Mouse (Mus musculus) forebrain, embryonic 13.5 days (tissue): ENCODE results near the gene Acmsd. TPM values are rescaled to one million over a fixed set of nuclear protein-coding genes. Genes with fewer than 3 reads are reported as not detected.

Source experiments
- ATAC-seq: fragments of 200-750 bp; cut with Nextera tagmentation; 2 replicates; pipeline ENCODE4 v1.8.0; 2017
- H3K27ac ChIP-seq: fragments of 300-500 bp; sonication (generic); 2 replicates; pipeline ENCODE4 v1.5.1; 2015; ENCODE audit warnings: inconsistent platforms, mild to moderate bottlenecking, moderate library complexity
- H3K27me3 ChIP-seq: fragments of 300-500 bp; sonication (generic); 2 replicates; pipeline ENCODE4 v1.6.1; 2015; ENCODE audit warnings: mild to moderate bottlenecking, inconsistent platforms
- H3K36me3 ChIP-seq: fragments of 300-500 bp; sonication (generic); 2 replicates; pipeline ENCODE4 v1.6.1; 2015; ENCODE audit warnings: mild to moderate bottlenecking, inconsistent platforms; ENCODE audit not compliant: poor library complexity, severe bottlenecking
- H3K4me1 ChIP-seq: fragments of 300-500 bp; sonication (generic); 2 replicates; pipeline ENCODE4 v1.6.1; 2015; ENCODE audit warnings: inconsistent platforms
- H3K4me2 ChIP-seq: fragments of 300-500 bp; sonication (generic); 2 replicates; pipeline ENCODE4 v1.6.1; 2015; ENCODE audit warnings: inconsistent platforms, mild to moderate bottlenecking, moderate library complexity
- H3K4me3 ChIP-seq: fragments of 300-500 bp; sonication (generic); 2 replicates; pipeline ENCODE4 v1.5.1; 2015; ENCODE audit warnings: mild to moderate bottlenecking, inconsistent platforms
- H3K9ac ChIP-seq: fragments of 300-500 bp; sonication (generic); 2 replicates; pipeline ENCODE4 v1.6.1; 2015; ENCODE audit warnings: mild to moderate bottlenecking, inconsistent platforms
- H3K9me3 ChIP-seq: fragments of 300-500 bp; sonication (generic); replicated peaks from 2 replicates; pipeline ENCODE4 v1.6.1; 2016; ENCODE audit warnings: inconsistent platforms
- WGBS: fragments of 180-500 bp; shearing (Covaris S2); methylation state at CpG from one replicate; pipeline ENCODE4 v1.1.7; 2015; 5-methylcytosine and 5-hydroxymethylcytosine counted together
- polyA plus RNA-seq: library from polyadenylated mRNA; unstranded; fragments of >200 nt; fragmentation: Nextera tagmentation; extraction: Ambion mirVana; gene quantifications from 2 replicates; pipeline ENCODE4 v1.2.1, GENCODE M21; 2015

The Acmsd gene
- polyA plus RNA-seq, 1 experiment from 2014 or later, result not detected

GRCm38 (mm10) chr1:127778611-127779010, 49.4 kb downstream of the Acmsd start:
- 90% methylated on average over 3 of the region's 3 CpGs for WGBS
- peaks cover 72% of the 10 kb centered on the region for H3K4me1 ChIP-seq
- H3K4me3 ChIP-seq, result no peak overlapping the region
- no peak overlapping the region for H3K27ac ChIP-seq
- peaks cover 4% of the 10 kb centered on the region; the same call in 1 of the 2 replicates for H3K36me3 ChIP-seq
- no peaks in the 10 kb centered on the region for H3K9me3 ChIP-seq
- no peak overlapping the region for H3K9ac ChIP-seq
- H3K4me2 ChIP-seq, result no peak overlapping the region
- ATAC-seq, result no peak
- no peaks in the 10 kb centered on the region for H3K27me3 ChIP-seq

- peaks cover 73% of the 10 kb centered on the region for H3K4me1 ChIP-seq
- H3K9ac ChIP-seq, result no peak overlapping the region
- peaks cover 4% of the 10 kb centered on the region; the same call in 1 of the 2 replicates for H3K36me3 ChIP-seq
- no peak for ATAC-seq
- H3K9me3 ChIP-seq, result no peaks in the 10 kb centered on the region
- no peaks in the 10 kb centered on the region for H3K27me3 ChIP-seq
- H3K4me3 ChIP-seq, result no peak overlapping the region
- no peak overlapping the region for H3K27ac ChIP-seq
- WGBS, result 13% methylated on average over 3 of the region's 3 CpGs
- no peak overlapping the region for H3K4me2 ChIP-seq
These were observed 50.9 kb downstream of the Acmsd start for GRCm38 (mm10) chr1:127780142-127780541.

- WGBS, result 64% methylated on average over 2 of the region's 2 CpGs
- H3K36me3 ChIP-seq, result peaks cover 4% of the 10 kb centered on the region; the same call in 1 of the 2 replicates
- no peak overlapping the region for H3K4me3 ChIP-seq
- H3K27me3 ChIP-seq, result no peaks in the 10 kb centered on the region
- no peak overlapping the region for H3K4me2 ChIP-seq
- H3K27ac ChIP-seq, result no peak overlapping the region
- H3K4me1 ChIP-seq, result peaks cover 66% of the 10 kb centered on the region
- ATAC-seq, result no peak
- H3K9me3 ChIP-seq, result no peaks in the 10 kb centered on the region
- H3K9ac ChIP-seq, result no peak overlapping the region
These were observed 51.6 kb downstream of the Acmsd start for GRCm38 (mm10) chr1:127780849-127781248.

GRCm38 (mm10) chr1:127783862-127784261, 54.6 kb downstream of the Acmsd start:
- no peak overlapping the region for H3K4me2 ChIP-seq
- H3K36me3 ChIP-seq, result no peaks in the 10 kb centered on the region
- no peaks in the 10 kb centered on the region for H3K9me3 ChIP-seq
- no peaks in the 10 kb centered on the region for H3K27me3 ChIP-seq
- no peak overlapping the region for H3K27ac ChIP-seq
- H3K4me1 ChIP-seq, result peaks cover 48% of the 10 kb centered on the region
- no peak for ATAC-seq
- no peak overlapping the region for H3K4me3 ChIP-seq
- no peak overlapping the region for H3K9ac ChIP-seq

GRCm38 (mm10) chr1:127785882-127786281, 56.7 kb downstream of the Acmsd start:
- no peak overlapping the region for H3K4me2 ChIP-seq
- H3K36me3 ChIP-seq, result no peaks in the 10 kb centered on the region
- no peak overlapping the region for H3K9ac ChIP-seq
- no peaks in the 10 kb centered on the region for H3K9me3 ChIP-seq
- peaks cover 31% of the 10 kb centered on the region for H3K4me1 ChIP-seq
- H3K27ac ChIP-seq, result no peak overlapping the region
- 59% methylated on average over 1 of the region's 1 CpGs for WGBS
- H3K27me3 ChIP-seq, result no peaks in the 10 kb centered on the region
- no peak for ATAC-seq
- H3K4me3 ChIP-seq, result no peak overlapping the region

GRCm38 (mm10) chr1:127788943-127789342, 59.7 kb downstream of the Acmsd start:
- 83% methylated on average over 6 of the region's 6 CpGs for WGBS

GRCm38 (mm10) chr1:127793459-127793858, 64.2 kb downstream of the Acmsd start:
- Histone ChIP-seq H3K4me1 (no peaks in the 10 kb centered on the region), H3K4me3 (no peak overlapping the region), H3K27me3 (no peaks in the 10 kb centered on the region), H3K9ac (no peak overlapping the region), H3K4me2 (no peak overlapping the region), H3K9me3 (no peaks in the 10 kb centered on the region), H3K36me3 (peaks cover 27% of the 10 kb centered on the region), H3K27ac (no peak overlapping the region)
- ATAC-seq, result no peak
- WGBS, result 96% methylated on average over 1 of the region's 1 CpGs

More at GRCm38 (mm10) chr1:127788943-127789342, 59.7 kb downstream of the Acmsd start:
- H3K4me2 ChIP-seq, result no peak overlapping the region
- no peaks in the 10 kb centered on the region for H3K9me3 ChIP-seq
- no peak overlapping the region for H3K4me3 ChIP-seq
- peaks cover 16% of the 10 kb centered on the region for H3K36me3 ChIP-seq
- H3K9ac ChIP-seq, result no peak overlapping the region
- H3K27me3 ChIP-seq, result no peaks in the 10 kb centered on the region
- no peak overlapping the region for H3K27ac ChIP-seq
- no peak for ATAC-seq
- H3K4me1 ChIP-seq, result peaks cover 4% of the 10 kb centered on the region; the same call in 1 of the 2 replicates

GRCm38 (mm10) chr1:127795087-127795769, 66.0 kb downstream of the Acmsd start:
- no peaks in the 10 kb centered on the region for H3K27me3 ChIP-seq
- H3K9me3 ChIP-seq, result no peaks in the 10 kb centered on the region
- no peak overlapping the region for H3K9ac ChIP-seq
- H3K4me1 ChIP-seq, result no peaks in the 10 kb centered on the region
- no peak overlapping the region for H3K4me2 ChIP-seq
- H3K27ac ChIP-seq, result no peak overlapping the region
- no peak overlapping the region for H3K4me3 ChIP-seq
- no peak for ATAC-seq
- peaks cover 37% of the 10 kb centered on the region for H3K36me3 ChIP-seq
- WGBS, result 94% methylated on average over 6 of the region's 6 CpGs

GRCm38 (mm10) chr1:127796341-127796740, 67.1 kb downstream of the Acmsd start:
- no peak overlapping the region for H3K4me2 ChIP-seq
- no peaks in the 10 kb centered on the region for H3K27me3 ChIP-seq
- no peak for ATAC-seq
- H3K27ac ChIP-seq, result no peak overlapping the region
- no peaks in the 10 kb centered on the region for H3K4me1 ChIP-seq
- no peaks in the 10 kb centered on the region for H3K9me3 ChIP-seq
- peaks cover 42% of the 10 kb centered on the region for H3K36me3 ChIP-seq
- H3K9ac ChIP-seq, result no peak overlapping the region
- 71% methylated on average over 4 of the region's 4 CpGs for WGBS
- no peak overlapping the region for H3K4me3 ChIP-seq

- ATAC-seq, result no peak
These were observed 67.5 kb downstream of the Acmsd start for GRCm38 (mm10) chr1:127796752-127797151.

GRCm38 (mm10) chr1:127802916-127803315, 73.7 kb downstream of the Acmsd start:
- Histone ChIP-seq H3K36me3 (peaks cover 60% of the 10 kb centered on the region), H3K9me3 (no peaks in the 10 kb centered on the region), H3K27me3 (no peaks in the 10 kb centered on the region), H3K9ac (no peak overlapping the region), H3K4me2 (no peak overlapping the region), H3K4me1 (no peaks in the 10 kb centered on the region), H3K4me3 (no peak overlapping the region), H3K27ac (no peak overlapping the region)
- 88% methylated on average over 8 of the region's 8 CpGs for WGBS
- ATAC-seq, result no peak

More at GRCm38 (mm10) chr1:127796752-127797151, 67.5 kb downstream of the Acmsd start:
- Histone ChIP-seq H3K4me2 (no peak overlapping the region), H3K27ac (no peak overlapping the region), H3K4me3 (no peak overlapping the region), H3K27me3 (no peaks in the 10 kb centered on the region), H3K4me1 (no peaks in the 10 kb centered on the region), H3K36me3 (peaks cover 42% of the 10 kb centered on the region), H3K9ac (no peak overlapping the region), H3K9me3 (no peaks in the 10 kb centered on the region)
- 85% methylated on average over 1 of the region's 1 CpGs for WGBS

- WGBS, result 95% methylated on average over 7 of the region's 7 CpGs
- Histone ChIP-seq H3K9me3 (no peaks in the 10 kb centered on the region), H3K4me2 (no peak overlapping the region), H3K4me3 (no peak overlapping the region), H3K27ac (no peak overlapping the region), H3K9ac (no peak overlapping the region), H3K36me3 (peaks cover 22% of the 10 kb centered on the region), H3K4me1 (no peaks in the 10 kb centered on the region), H3K27me3 (no peaks in the 10 kb centered on the region)
- ATAC-seq, result no peak
These were observed 79.5 kb downstream of the Acmsd start for GRCm38 (mm10) chr1:127808671-127809070.

- Histone ChIP-seq H3K4me2 (no peak overlapping the region), H3K27ac (no peak overlapping the region), H3K4me3 (no peak overlapping the region), H3K9ac (no peak overlapping the region), H3K4me1 (no peaks in the 10 kb centered on the region), H3K36me3 (no peaks in the 10 kb centered on the region), H3K9me3 (no peaks in the 10 kb centered on the region), H3K27me3 (no peaks in the 10 kb centered on the region)
- WGBS, result 87% methylated on average over 7 of the region's 7 CpGs
- no peak for ATAC-seq
These were observed 83.7 kb downstream of the Acmsd start for GRCm38 (mm10) chr1:127812929-127813328.
